Mouse (Mus musculus): Measurements from ENCODE around the gene U2af1. TPM values are rescaled to one million over a fixed set of nuclear protein-coding genes. Genes with fewer than 3 reads are reported as not detected.
"Not testable (repeated sequence)": the region's sequence is repeated elsewhere in the genome, so short reads cannot be mapped to it uniquely, and the experiment has no call there.

The U2af1 gene
- polyA plus RNA-seq, 1 experiment, result 135 TPM

DNA sequence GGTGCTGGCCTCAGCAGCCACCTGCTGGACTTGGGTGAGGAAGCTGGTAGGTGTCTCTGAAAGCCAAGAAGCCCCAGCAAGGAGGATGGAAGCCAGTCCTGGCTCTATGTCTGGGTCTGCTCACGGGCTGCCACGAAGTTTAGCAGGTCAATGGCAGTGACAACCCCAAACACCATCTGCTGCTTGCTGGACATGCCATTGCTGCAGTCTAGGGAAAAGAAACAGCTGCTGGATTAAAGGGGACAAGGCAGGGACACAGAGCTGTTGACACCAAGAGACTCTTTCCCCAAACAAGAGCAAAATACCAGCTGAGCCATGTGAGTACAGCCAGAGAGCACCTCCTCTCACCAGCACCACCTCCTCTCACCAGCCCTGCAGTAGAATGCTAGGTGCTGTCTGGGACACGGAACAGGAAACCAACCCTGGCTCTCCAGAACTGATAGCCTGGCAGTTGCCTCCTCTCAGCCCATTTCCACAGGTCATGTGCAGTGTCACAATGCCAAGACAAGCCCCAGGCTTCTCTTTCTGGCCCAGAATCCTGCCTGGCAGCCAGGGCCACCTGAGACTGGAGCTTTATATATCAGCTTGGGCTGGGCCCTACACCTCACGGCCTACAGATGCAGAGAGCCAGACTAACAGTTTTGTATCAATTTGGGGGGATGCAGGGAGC, 45.5 kb downstream of the U2af1 start:
- Histone ChIP-seq H3K4me3 (no peak overlapping the region), H3K36me3 (ENCODE audit: control insufficient read depth, insufficient read depth) (no peaks in the 10 kb centered on the region), H3K4me2 (ENCODE audit: low read depth) (no peak overlapping the region), H3K27me3 (ENCODE audit: control insufficient read depth, insufficient read depth, insufficient read length) (peaks cover 19% of the 10 kb centered on the region), H3ac (ENCODE audit: control insufficient read depth, insufficient read length) (no peak overlapping the region), H3K79me2 (ENCODE audit: control insufficient read depth, insufficient read depth) (no peaks in the 10 kb centered on the region)
- no peak for TF ChIP-seq TCF3 (IDR thresholded peaks at IDR 0.05; ENCODE audit: insufficient read length, low read depth)
- peak in 2 of 3 experiments; percentile 36 to 59 for TF ChIP-seq MYOG (IDR thresholded peaks at IDR 0.05; ENCODE audit: control insufficient read depth in 1 of 3, insufficient read depth in 1 of 3, insufficient read length in 2 of 3, low read depth in 2 of 3)
- TF ChIP-seq MAX (IDR thresholded peaks at IDR 0.05; ENCODE audit: low read depth), result no peak
- peak in 1 of 3 experiments; percentile 29 for TF ChIP-seq MYOD1 (IDR thresholded peaks at IDR 0.05; ENCODE audit: control insufficient read depth in 1 of 3, insufficient read length in 2 of 3, low read depth in 2 of 3)
- no peak for TF ChIP-seq USF1 (IDR thresholded peaks at IDR 0.05; ENCODE audit: low read depth)
- no peak for TF ChIP-seq E2F4 (IDR thresholded peaks at IDR 0.05; ENCODE audit: insufficient read depth)

DNA sequence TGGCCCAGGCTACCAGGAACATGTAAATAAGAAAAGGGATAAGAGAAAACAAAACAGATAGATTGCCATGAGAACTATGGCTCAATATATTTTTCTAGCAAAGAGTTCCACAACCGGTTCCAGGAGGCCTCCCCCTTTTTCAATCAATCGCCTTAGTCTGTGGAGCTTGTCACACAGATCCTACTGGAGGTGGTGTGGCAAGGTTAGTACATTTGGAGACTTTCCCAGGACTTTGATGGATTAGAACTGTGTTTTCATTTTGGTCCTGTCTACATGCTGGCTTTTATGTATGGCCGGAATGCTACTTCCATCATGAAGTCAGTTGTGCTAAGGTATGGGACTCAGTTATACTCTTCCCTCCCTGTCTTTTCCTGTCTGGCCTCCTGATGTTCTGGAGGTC, 48.8 kb downstream of the U2af1 start:
- H3ac ChIP-seq (ENCODE audit: control insufficient read depth, insufficient read length), result no peak overlapping the region

DNA sequence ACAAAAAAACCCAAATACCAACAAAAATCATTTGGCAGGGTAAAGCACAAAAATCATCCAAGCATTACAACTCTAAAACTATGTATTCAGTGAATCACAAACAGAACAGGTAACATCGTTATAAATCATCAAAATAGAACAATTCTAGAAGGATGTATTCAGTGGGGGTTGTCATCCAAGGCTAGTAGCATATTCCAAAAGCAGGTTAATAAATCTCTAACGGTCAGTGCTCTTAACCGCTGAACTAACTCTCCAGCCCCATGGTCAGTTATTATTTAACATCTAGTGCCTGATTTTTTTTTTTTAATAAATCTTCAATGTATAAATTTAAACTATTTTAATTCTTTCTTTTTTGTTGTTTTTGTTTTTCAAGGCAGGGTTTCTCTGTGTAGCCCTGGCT, 49.5 kb downstream of the U2af1 start:
- not testable (repeated sequence) for H3K36me3 ChIP-seq (ENCODE audit: control insufficient read depth, insufficient read depth); H3K4me2 ChIP-seq (ENCODE audit: low read depth); H3K27me3 ChIP-seq (ENCODE audit: control insufficient read depth, insufficient read depth, insufficient read length); H3K4me3 ChIP-seq; H3ac ChIP-seq (ENCODE audit: control insufficient read depth, insufficient read length); H3K79me2 ChIP-seq (ENCODE audit: control insufficient read depth, insufficient read depth)

More for the DNA sequence above, 48.8 kb downstream of the U2af1 start:
- no peak overlapping the region for H3K4me2 ChIP-seq (ENCODE audit: low read depth)
- no peaks in the 10 kb centered on the region for H3K27me3 ChIP-seq (ENCODE audit: control insufficient read depth, insufficient read depth, insufficient read length)
- no peaks in the 10 kb centered on the region for H3K36me3 ChIP-seq (ENCODE audit: control insufficient read depth, insufficient read depth)
- TF ChIP-seq TCF12 (IDR thresholded peaks at IDR 0.05; ENCODE audit: insufficient read depth, poor library complexity, severe bottlenecking) (no peak), MAX (IDR thresholded peaks at IDR 0.05; ENCODE audit: low read depth) (no peak), USF1 (IDR thresholded peaks at IDR 0.05; ENCODE audit: low read depth) (no peak), SRF (IDR thresholded peaks at IDR 0.05; ENCODE audit: control insufficient read depth, insufficient read length, low read depth) (no peak), POLR2A (IDR thresholded peaks at IDR 0.05; ENCODE audit: insufficient read length, low read depth) (no peak), TCF3 (IDR thresholded peaks at IDR 0.05; ENCODE audit: insufficient read length, low read depth) (no peak), MYOG (IDR thresholded peaks at IDR 0.05; ENCODE audit: control insufficient read depth in 1 of 3, insufficient read depth in 1 of 3, insufficient read length in 2 of 3, low read depth in 2 of 3) (no peak), MYOD1 (IDR thresholded peaks at IDR 0.05; ENCODE audit: control insufficient read depth in 1 of 3, insufficient read length in 2 of 3, low read depth in 2 of 3) (no peak), CEBPB (IDR thresholded peaks at IDR 0.05; ENCODE audit: insufficient read depth, poor library complexity, severe bottlenecking) (no peak), POLR2AphosphoS2 (IDR thresholded peaks at IDR 0.05; ENCODE audit: insufficient read length, low read depth) (no peak), REST (IDR thresholded peaks at IDR 0.05; ENCODE audit: insufficient read depth, insufficient read length) (no peak), E2F4 (IDR thresholded peaks at IDR 0.05; ENCODE audit: insufficient read depth) (no peak)
- H3K79me2 ChIP-seq (ENCODE audit: control insufficient read depth, insufficient read depth), result no peaks in the 10 kb centered on the region
- no peak overlapping the region for H3K4me3 ChIP-seq

DNA sequence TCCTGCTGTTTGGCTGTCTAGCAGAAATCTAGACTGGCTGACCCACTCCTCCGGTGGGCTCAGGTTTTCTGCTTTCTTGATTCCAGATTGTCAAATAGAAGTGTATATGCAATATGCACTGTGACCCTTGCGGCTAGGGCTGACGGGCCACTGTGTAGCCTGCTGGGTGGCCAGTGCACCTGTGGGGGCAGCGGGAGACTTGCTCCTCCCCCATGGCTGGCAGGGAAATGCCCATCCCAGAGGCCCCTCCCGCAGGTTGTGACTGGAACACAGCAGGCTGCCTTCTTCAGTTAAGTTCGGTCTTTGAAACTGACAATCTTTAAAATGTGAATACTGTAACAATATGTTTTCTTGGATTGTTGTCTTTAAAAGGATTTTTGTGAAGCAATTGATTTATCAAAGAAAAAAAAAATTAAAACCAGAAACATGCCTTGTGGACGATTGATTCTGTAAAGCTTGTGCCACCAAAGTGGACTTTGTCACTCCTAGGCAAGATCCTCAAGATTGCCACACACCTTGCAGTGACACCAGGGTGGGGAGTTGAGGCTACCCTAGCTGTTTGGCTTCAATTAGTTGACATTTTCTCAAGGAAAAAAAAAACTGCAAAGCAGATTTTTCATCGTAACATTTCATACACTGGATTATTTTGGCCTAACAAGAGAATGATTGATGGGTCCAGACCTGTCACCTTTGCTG, 51.3 kb downstream of the U2af1 start:
- H3K4me2 ChIP-seq (ENCODE audit: low read depth), result no peak overlapping the region
- no peaks in the 10 kb centered on the region for H3K27me3 ChIP-seq (ENCODE audit: control insufficient read depth, insufficient read depth, insufficient read length)
- H3K79me2 ChIP-seq (ENCODE audit: control insufficient read depth, insufficient read depth), result no peaks in the 10 kb centered on the region
- no peak for TF ChIP-seq POLR2AphosphoS2 (IDR thresholded peaks at IDR 0.05; ENCODE audit: insufficient read length, low read depth)
- TF ChIP-seq TCF3 (IDR thresholded peaks at IDR 0.05; ENCODE audit: insufficient read length, low read depth), result no peak
- TF ChIP-seq MYOG (IDR thresholded peaks at IDR 0.05; ENCODE audit: control insufficient read depth in 1 of 3, insufficient read depth in 1 of 3, insufficient read length in 2 of 3, low read depth in 2 of 3), result no peak
- TF ChIP-seq E2F4 (IDR thresholded peaks at IDR 0.05; ENCODE audit: insufficient read depth), result no peak
- TF ChIP-seq REST (IDR thresholded peaks at IDR 0.05; ENCODE audit: insufficient read depth, insufficient read length), result no peak
- no peak for TF ChIP-seq TCF12 (IDR thresholded peaks at IDR 0.05; ENCODE audit: insufficient read depth, poor library complexity, severe bottlenecking)
- no peak for TF ChIP-seq CEBPB (IDR thresholded peaks at IDR 0.05; ENCODE audit: insufficient read depth, poor library complexity, severe bottlenecking)
- TF ChIP-seq USF1 (IDR thresholded peaks at IDR 0.05; ENCODE audit: low read depth), result no peak
- TF ChIP-seq SRF (IDR thresholded peaks at IDR 0.05; ENCODE audit: control insufficient read depth, insufficient read length, low read depth), result no peak
- TF ChIP-seq POLR2A (IDR thresholded peaks at IDR 0.05; ENCODE audit: insufficient read length, low read depth), result no peak
- TF ChIP-seq MAX (IDR thresholded peaks at IDR 0.05; ENCODE audit: low read depth), result no peak
- no peak for TF ChIP-seq MYOD1 (IDR thresholded peaks at IDR 0.05; ENCODE audit: control insufficient read depth in 1 of 3, insufficient read length in 2 of 3, low read depth in 2 of 3)
- H3K36me3 ChIP-seq (ENCODE audit: control insufficient read depth, insufficient read depth), result peaks cover 5% of the 10 kb centered on the region
- H3K4me3 ChIP-seq, result no peak overlapping the region
- H3ac ChIP-seq (ENCODE audit: control insufficient read depth, insufficient read length), result no peak overlapping the region

DNA sequence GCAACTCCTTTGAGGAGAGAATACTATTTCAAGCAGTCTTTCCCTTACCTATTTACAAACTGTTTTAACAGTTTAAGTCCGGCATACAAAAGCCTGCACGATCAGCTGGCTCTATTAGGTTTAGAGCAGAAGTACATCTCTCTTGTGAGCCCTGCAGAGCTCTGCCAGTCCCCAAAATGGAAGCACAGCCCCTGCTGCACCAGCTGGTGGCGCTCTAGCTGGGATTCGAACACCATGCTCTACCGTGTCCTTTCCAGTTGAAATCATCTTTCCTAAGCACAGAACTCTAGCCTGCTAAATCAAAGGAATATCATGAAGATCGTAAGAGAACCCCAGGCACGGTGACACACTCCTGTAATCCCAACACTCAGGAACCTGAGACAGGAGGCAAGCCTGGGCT, 52.3 kb downstream of the U2af1 start:
- Histone ChIP-seq H3ac (ENCODE audit: control insufficient read depth, insufficient read length) (no peak overlapping the region), H3K4me3 (no peak overlapping the region), H3K4me2 (ENCODE audit: low read depth) (no peak overlapping the region), H3K79me2 (ENCODE audit: control insufficient read depth, insufficient read depth) (no peaks in the 10 kb centered on the region), H3K27me3 (ENCODE audit: control insufficient read depth, insufficient read depth, insufficient read length) (no peaks in the 10 kb centered on the region), H3K36me3 (ENCODE audit: control insufficient read depth, insufficient read depth) (peaks cover 5% of the 10 kb centered on the region)
- TF ChIP-seq POLR2AphosphoS2 (IDR thresholded peaks at IDR 0.05; ENCODE audit: insufficient read length, low read depth) (no peak), CEBPB (IDR thresholded peaks at IDR 0.05; ENCODE audit: insufficient read depth, poor library complexity, severe bottlenecking) (no peak), MYOG (IDR thresholded peaks at IDR 0.05; ENCODE audit: control insufficient read depth in 1 of 3, insufficient read depth in 1 of 3, insufficient read length in 2 of 3, low read depth in 2 of 3) (no peak), MYOD1 (IDR thresholded peaks at IDR 0.05; ENCODE audit: control insufficient read depth in 1 of 3, insufficient read length in 2 of 3, low read depth in 2 of 3) (no peak), TCF3 (IDR thresholded peaks at IDR 0.05; ENCODE audit: insufficient read length, low read depth) (no peak)
